Mouse (Mus musculus) liver, embryonic 14.5 days (tissue): ENCODE measurements at regions not wholly inside any gene's neighbourhood (a gene's known extent, or its start where the extent isn't known, plus 50 kb on each side); places are given as distances from the start of the nearest gene placed in this dataset.

Experiments
- CTCF ChIP-seq: IDR thresholded peaks from 2 replicates; pipeline ENCODE4 v1.5.1; 2016; ENCODE audit warnings: antibody characterized with exemption, low read depth, control low read depth
- EP300 ChIP-seq: IDR thresholded peaks from 2 replicates; pipeline ENCODE4 v1.6.1; 2016; ENCODE audit warnings: antibody characterized with exemption, low read depth

DNA sequence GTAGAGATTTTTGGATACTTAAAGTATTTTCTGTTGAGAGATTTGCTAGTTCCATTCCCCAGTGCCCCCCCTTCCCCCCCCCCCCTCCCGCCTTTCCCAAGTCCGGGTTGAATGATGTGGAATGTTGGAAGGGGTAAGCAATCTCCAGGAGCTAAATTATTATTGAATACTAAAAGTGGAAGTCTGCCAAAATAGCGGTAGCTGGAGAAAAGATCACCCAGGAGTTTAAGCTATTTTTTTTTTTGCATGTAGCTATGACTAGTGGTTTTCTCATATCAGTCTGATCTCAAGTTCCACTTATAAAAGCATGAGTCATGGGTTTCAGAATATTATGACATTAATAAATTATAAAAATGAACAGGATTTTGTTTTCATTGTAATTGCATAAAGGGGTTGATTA lies 365.6 kb downstream of the Cntnap4 start:
- no peak for TF ChIP-seq CTCF
- TF ChIP-seq EP300: no peak
